Mouse (Mus musculus) cortical plate, adult 2 months (tissue): ENCODE measurements around the gene Psmd8. TPM values are rescaled to one million over a fixed set of nuclear protein-coding genes. Genes with fewer than 3 reads are reported as not detected.
"Not testable (repeated sequence)": the region's sequence is repeated elsewhere in the genome, so short reads cannot be mapped to it uniquely, and the experiment has no call there.

Experiments used
- H3K27ac ChIP-seq: fragments of 200-500 bp; 2 replicates; pipeline ENCODE4 v1.5.1; 2012; ENCODE audit warnings: low read length, control low read depth, inconsistent platforms; ENCODE audit not compliant: insufficient read depth
- H3K4me1 ChIP-seq: fragments of 200-500 bp; 2 replicates; pipeline ENCODE4 v1.6.1; 2011; ENCODE audit warnings: low read length; ENCODE audit not compliant: control insufficient read depth, insufficient read depth
- H3K4me3 ChIP-seq: fragments of 200-500 bp; 2 replicates; pipeline ENCODE4 v1.5.1; 2011; ENCODE audit warnings: mild to moderate bottlenecking, low read length, control low read depth; ENCODE audit not compliant: insufficient read depth
- CTCF ChIP-seq: fragments of 200-500 bp; IDR thresholded peaks from 2 replicates; pipeline ENCODE4 v1.5.1; 2011; ENCODE audit warnings: mild to moderate bottlenecking, control low read depth, low read length; ENCODE audit not compliant: insufficient read depth; ENCODE audit errors: extremely low read depth
- POLR2A ChIP-seq: fragments of 200-500 bp; IDR thresholded peaks from 2 replicates; pipeline ENCODE4 v1.6.1; 2011; ENCODE audit warnings: mild to moderate bottlenecking, low read length, control low read depth; ENCODE audit not compliant: insufficient read depth; ENCODE audit errors: extremely low read depth
- polyA plus RNA-seq: library from polyadenylated mRNA; depleted of rRNA; stranded (reverse); fragments of >200 nt; gene quantifications from 2 replicates; pipeline ENCODE4 v1.2.3, GENCODE M21; 2012; rRNA removed

Gene Psmd8
- 195 and 198 TPM in 2 replicates for polyA plus RNA-seq

DNA sequence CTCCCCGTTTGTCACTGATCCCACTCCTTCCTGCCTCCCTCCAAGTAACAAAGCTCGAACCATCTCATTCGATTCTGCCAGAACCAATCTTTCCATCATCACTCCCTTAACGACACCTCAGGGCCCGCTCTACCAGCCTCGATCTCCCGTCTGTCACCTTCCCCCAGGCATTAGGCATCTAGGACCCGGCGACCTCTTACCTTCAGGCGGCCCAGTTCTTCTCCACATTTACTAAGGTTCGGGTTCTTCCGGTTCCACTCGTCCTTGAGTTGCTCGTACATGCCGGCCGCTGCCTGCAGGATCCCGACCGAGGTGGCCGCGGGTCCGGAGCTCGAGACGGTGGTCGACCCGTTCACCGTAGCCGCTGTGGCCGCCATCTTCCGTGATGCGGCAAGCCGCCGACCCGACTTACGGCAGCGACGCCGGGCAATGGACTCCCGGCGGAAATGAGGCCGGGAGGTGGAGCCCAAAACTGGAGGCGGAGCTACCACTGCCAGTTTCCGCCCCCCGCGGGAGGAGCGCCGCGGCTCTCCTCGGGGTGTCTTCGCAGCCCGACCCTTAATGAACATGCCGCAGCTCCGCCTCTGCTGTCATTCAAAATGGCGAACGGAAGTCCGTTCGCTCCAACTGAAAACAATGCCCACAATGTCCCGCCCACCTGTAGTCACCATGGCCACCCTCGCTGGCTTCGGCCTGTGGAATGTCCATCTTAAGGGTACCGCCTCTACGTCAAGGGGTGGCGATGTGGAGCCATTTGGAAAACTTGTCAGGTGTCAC is at the start of gene Psmd8:
Gene Psmd8 (minus strand): TSS at position 625 of the 777 bp plus-strand sequence.
- H3K4me3 ChIP-seq, result peak within 1 kb of the TSS; percentile 96
- H3K27ac ChIP-seq, result 0 out of 2 replicates have a peak within 1 kb of the TSS, but pooled peaks have one; percentile 30
- peaks cover 8% of the 10 kb centered on the region for H3K4me1 ChIP-seq
- TF ChIP-seq CTCF (0 out of 2 replicates have a peak, but pooled peaks have one; percentile 26), POLR2A (peak; percentile 74)

DNA sequence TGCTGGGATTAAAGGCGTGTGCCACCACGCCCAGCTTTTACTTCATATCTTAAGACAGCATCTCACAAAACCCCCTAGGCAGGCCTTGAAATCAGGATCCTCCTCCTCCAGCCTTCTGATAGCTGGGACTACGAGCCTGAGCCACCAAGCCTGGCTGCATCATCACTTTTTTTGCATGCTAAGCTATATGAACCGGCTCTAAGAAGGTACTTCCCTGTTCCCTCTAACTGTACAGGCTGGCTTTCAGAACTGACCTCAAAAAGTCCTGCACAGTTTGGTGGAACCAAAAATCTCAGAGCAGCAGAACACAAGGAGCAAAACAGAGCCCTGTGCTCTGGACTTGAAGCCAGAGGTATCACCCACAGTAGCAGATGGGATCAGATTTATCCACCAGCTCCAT is 47.7 kb upstream of the Psmd8 start:
- Histone ChIP-seq H3K4me3 (no peak overlapping the region), H3K27ac (peak overlapping the region; percentile 43; the same call in 1 of the 2 replicates), H3K4me1 (no peaks in the 10 kb centered on the region)
- TF ChIP-seq CTCF, result no peak
- TF ChIP-seq POLR2A, result no peak

DNA sequence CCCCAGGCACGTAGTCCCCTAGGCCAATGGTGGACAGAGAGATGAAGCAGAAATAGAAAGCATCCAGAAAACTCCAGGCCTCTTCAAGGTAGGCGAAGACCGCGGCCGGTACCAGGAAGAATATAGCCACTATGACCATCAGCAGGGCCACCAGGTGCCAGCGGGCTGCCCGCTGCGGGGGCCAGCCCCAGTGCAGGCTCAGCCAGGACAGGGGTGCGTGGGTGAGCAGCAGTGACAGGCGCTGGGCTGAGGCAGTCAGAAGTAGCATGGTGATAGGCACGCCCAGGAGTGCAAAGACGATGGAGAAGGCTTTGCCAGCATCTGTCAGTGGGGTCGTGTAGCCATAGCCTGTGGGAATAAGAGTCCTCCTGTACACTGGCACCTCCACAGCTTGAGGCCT is 45.0 kb upstream of the Psmd8 start:
- no peak overlapping the region for H3K27ac ChIP-seq
- H3K4me1 ChIP-seq, result no peaks in the 10 kb centered on the region
- H3K4me3 ChIP-seq, result peak overlapping the region; percentile 9; the same call in 1 of the 2 replicates
- TF ChIP-seq CTCF (no peak), POLR2A (no peak)

DNA sequence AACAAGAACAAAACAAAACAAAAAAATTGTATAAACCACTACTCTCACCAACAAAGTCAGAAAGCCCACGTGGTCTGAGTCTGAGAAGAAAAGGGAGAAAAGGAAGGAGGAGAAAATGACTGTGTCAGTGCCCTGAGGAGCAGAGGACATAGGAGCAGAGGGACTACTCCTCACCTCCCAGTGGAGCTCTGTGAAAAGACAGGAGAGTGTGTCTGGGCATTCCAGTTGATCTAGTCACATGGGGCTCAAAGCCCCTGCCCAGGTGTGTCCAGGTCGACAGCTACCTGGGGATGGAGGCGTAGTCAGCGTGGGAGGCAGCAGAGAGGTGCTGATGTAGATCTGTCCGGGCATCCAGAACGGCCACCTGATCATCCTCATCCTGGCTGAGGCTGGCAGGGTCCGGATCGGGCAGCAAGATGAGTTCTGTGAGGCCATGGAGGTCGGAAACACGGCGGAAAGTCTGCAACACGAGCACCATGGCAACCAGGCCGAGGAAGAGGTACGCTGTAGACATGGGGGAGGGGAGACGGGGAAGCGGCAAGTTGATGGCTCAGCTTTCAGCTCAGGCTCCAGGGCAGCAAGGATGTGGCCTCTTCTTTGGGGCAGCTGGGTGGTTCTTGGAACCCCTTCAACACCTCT is 44.4 kb upstream of the Psmd8 start:
- peak overlapping the region; percentile 7 for H3K4me3 ChIP-seq
- no peaks in the 10 kb centered on the region for H3K4me1 ChIP-seq
- TF ChIP-seq POLR2A (no peak), CTCF (no peak)
- no peak overlapping the region for H3K27ac ChIP-seq

DNA sequence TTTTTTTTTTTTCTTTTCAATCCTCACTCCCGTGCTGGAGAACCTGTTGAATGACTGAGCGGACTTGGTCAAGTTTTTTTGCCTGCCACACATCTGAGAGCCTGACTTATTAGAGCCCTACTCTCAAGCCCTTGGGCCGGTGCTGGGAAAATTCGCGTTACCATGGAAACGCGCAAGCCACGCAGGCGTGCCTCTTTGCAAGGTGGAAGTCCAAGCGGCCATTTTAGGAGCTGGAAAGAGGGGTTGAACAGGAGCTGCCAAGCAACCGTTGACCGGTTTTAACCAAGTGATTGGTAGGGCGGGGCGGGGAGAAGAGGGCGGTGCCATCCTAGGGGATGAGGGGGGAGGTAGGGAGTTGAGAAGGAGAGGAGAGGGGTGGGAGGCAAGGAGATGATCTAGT is 34.3 kb upstream of the Psmd8 start:
- TF ChIP-seq CTCF (no peak), POLR2A (no peak)
- no peak overlapping the region for H3K4me3 ChIP-seq
- H3K27ac ChIP-seq, result no peak overlapping the region
- no peaks in the 10 kb centered on the region for H3K4me1 ChIP-seq

DNA sequence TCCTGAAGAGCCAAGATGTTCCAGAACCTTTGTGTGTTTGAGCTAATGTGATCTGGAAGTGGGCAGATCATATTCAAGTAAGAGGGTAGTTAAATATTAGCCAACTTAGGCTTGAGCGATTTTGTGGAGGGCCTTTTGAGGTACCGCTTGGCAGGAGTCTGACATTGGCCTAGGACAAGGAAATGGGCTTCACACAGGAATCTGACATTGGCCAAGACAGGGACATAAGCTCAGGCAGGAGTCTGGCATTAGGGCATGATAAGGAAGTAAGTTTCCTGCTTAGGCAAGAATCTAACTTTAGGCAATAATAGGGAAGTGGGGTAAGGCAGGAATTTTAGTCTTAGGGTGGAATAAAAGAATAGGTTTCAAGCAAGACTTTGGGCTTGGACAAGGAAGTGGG is 33.7 kb upstream of the Psmd8 start:
- H3K27ac ChIP-seq, result no peak overlapping the region
- no peak overlapping the region for H3K4me3 ChIP-seq
- H3K4me1 ChIP-seq, result no peaks in the 10 kb centered on the region
- TF ChIP-seq POLR2A (no peak), CTCF (no peak)

DNA sequence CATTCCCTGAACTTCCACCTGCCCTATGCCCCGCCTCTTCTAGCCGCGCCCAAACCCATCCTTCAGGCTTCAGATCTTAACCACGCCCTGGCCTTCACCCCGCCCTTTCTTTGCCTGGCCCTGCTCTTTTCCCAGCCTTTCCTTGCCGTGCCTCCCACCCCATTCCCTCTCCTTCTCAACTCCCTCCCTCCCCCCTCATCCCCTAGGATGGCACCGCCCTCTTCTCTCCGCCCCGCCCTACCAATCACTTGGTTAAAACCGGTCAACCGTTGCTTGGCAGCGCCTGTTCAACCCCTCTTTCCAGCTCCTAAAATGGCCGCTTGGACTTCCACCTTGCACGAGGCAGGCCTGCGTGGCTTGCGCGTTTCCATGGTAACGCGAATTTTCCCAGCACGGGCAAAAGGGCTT is 33.2 kb upstream of the Psmd8 start, which contains the start of gene Catsperg1:
Gene Catsperg1 (minus strand): TSS at position 361 of the 408 bp plus-strand sequence.
- no peak for TF ChIP-seq POLR2A
- no peak for TF ChIP-seq CTCF
- Histone ChIP-seq H3K4me3 (no peak within 1 kb of the TSS; the same call in 1 of the 2 replicates), H3K4me1 (no peaks in the 10 kb centered on the region), H3K27ac (no peak within 1 kb of the TSS)

DNA sequence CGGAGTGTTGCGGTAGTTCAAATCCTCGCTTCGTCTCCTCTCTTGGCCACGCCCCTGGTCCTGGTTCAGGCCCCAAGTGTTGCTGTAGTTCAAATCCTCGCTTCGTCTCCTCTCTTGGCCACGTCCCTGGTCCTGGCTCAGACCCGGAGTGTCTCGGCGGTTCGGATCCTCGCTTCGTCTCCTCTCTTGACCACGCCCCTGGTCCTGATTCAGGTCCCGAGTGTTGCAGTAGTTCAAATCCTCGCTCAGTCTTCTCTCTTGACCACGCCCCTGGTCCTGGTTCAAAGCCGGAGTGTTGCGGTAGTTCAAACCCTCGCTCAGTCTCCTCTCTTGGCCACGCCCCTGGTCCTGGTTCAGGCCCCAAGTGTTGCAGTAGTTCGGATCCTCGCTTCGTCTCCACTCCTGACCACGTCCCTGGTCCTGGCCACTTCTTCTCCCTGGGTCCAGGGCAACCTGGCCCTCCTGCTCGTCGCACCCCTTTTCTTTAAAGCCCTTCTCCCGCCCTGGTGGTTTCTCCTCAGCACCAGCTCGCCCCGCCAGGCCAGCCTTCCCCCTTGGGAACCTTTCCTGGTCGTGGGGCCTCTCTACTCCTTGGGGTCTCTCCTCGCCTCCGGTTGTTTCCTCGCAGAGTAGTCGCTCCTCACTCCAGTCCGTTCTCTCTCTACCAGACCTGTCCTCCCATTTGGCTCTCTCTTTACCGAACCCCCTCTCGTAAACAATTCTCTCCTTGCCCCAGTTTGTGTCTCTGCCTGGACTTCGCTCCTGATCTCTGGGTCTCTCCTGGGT is 32.5 kb upstream of the Psmd8 start:
- H3K4me1 ChIP-seq, H3K27ac ChIP-seq, H3K4me3 ChIP-seq: not testable (repeated sequence)

DNA sequence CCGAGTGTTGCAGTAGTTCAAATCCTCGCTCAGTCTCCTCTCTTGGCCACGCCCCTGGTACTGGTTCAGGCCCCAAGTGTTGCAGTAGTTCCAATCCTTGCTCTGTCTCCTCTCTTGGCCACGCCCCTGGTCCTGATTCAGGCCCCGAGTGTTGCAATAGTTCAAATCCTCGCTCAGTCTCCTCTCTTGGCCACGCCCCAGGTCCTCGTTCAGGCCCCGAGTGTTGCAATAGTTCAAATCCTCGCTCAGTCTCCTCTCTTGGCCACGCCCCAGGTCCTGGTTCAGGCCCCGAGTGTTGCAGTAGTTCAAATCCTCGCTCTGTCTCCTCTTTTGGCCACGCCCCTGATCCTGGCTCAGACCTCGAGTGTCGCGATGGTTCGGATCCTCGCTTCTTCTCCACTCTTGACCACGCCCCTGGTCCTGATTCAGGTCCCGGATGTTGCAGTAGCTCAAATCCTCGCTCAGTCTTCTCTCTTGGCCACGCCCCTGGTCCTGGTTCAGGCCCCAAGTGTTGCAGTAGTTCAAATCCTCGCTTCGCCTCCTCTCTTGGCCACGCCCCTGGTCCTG is 31.8 kb upstream of the Psmd8 start:
- Histone ChIP-seq H3K4me3 (no peak overlapping the region), H3K27ac (no peak overlapping the region), H3K4me1 (no peaks in the 10 kb centered on the region)
- TF ChIP-seq POLR2A, result no peak
- no peak for TF ChIP-seq CTCF
